Mouse (Mus musculus) neutrophil, adult 5-6 weeks (primary cell): ENCODE data around the gene D830030K20Rik. TPM values are rescaled to one million over a fixed set of nuclear protein-coding genes. Genes with fewer than 3 reads are reported as not detected.
"Not testable (repeated sequence)": the region's sequence is repeated elsewhere in the genome, so short reads cannot be mapped to it uniquely, and the experiment has no call there.

Experiments used
- ATAC-seq: fragments of 151-379, 151-347 bp; 2 replicates; pipeline ENCODE4 v1.8.0; 2017; ENCODE audit warnings: mild to moderate bottlenecking, moderate TSS enrichment; ENCODE audit not compliant: insufficient number of reproducible peaks, poor library complexity, low FRiP score, severe bottlenecking; ENCODE audit errors: extremely low read depth
- total RNA-seq: library from RNA; stranded (forward); fragments of 200-1000 nt; gene quantifications from 2 replicates; pipeline ENCODE4 v1.2.3, GENCODE M21; 2017

D830030K20Rik gene
- not detected in 2 replicates for total RNA-seq

DNA sequence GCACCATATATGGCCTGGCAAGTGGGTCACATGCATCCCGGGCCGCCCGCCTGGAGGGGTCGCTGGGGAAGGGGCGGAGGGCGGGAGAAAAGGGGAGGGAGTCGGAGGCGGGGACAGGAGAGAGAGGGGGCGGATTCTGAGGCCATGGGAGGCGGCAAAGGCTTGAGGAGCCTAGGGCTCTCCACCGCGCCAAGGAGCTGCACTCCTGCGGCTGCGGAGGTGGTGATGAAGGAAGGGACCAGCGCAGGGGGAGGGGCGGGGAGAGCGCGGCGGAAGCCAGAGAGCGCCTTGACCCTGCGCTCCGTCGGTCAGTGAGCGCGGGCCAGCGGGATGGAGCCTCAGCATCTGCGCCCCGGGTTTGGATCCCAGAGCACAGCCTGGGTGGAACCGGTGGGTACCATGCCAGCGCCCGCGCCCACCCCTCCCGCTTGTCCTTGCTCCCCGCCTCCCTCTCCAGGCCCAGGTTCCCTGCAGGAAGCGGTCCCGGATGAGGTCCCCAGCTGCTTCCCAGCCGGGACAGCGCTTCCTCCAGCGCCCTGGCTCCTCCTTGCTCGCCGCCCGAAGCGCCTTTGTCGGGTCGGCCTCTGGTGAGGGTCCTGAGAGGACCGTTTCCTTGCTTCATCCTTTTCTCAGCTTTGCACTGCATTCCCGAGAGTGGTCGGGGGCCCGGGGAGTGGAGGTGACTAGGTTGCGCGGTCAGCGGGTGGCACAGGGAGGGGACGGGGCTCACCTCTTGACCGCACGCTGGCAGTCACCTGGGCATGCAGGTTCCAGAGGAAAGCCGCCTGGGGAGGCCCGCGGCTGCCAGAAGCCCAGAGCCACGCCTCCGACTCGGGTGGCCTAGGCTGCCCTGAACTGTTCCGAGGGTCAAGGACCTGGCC is at the start of gene D830030K20Rik:
TSS of gene D830030K20Rik (plus strand) at position 217 of the 881 bp plus-strand sequence.
- not testable (repeated sequence) for ATAC-seq

DNA sequence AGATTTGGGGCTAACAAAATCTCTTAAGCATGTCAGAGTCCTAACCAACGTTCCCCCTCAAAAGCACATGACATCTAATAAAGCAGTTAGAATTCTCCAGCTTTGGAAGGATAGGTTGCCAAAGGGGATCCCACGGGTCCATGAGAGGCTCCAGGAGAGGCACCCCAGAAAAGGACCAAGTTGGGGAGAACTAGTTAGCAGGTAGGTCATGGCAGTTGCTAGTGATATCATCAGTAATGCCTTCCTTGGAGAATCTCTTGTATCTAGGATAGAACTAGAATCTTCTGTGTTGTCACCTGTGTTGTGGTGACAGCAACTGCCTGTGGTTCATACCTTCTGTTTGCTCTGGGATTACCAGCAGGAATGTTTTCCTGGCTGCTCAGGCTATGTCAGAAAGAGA is 20.3 kb upstream of the D830030K20Rik start, which contains the start of gene Gm5795:
TSS of gene Gm5795 (plus strand) at position 301 of the 400 bp plus-strand sequence.
- ATAC-seq = not testable (repeated sequence)

DNA sequence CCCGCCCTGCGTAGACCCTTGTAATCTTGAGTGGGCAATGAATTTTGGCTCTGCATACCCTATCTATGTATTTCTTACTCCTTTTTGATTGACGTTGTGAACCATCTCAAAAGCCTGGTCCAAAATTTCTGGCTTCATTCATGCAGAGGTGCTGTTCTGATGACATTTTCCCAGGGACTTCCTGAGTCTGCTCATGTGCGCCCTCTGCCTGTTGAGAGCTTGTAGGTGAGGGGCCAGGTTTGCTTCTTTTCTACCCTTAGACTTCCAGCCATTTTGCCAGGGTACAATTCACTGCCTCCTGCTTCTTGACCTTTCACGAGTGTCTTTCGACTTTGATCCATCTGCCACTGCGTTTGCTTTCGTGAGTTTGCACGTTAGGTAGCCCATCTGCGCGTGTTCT is 1.1 kb downstream of the D830030K20Rik start:
- ATAC-seq = not testable (repeated sequence)

DNA sequence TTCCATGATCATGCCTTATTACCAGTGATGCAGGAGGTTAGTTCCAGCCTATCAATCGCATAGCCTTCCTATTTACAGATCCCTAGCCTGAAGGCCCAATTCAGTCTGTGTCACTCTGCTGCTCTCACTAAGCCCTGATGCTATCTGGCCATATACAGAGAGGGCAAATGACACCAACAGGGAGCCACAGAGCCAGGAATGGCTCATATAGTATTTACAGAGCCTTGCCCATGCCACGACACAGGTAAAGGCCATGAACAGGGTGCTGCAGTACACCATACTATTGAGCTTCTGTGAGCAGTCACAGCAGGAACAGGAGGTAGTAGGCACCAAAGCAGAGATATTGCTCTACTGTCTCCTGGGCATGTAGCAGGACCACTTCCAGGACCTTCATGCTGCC is 54.2 kb downstream of the D830030K20Rik start:
- ATAC-seq = not testable (repeated sequence)

Other genes with a start within 250 kb of the D830030K20Rik start
- 0.49 TPM in 1 of 2 replicates, not detected in the other for gene Gm2888, start 178.5 kb upstream of the D830030K20Rik start, total RNA-seq
- not detected in 2 replicates for gene Gm2897, start 159.2 kb upstream of the D830030K20Rik start, total RNA-seq
- not detected in 2 replicates for gene Gm10340, start 74.5 kb upstream of the D830030K20Rik start, total RNA-seq
- not detected in 2 replicates for gene Gm5795, start 20.2 kb upstream of the D830030K20Rik start, total RNA-seq
- gene Gm2956, start 124.1 kb downstream of the D830030K20Rik start, total RNA-seq = not detected in 2 replicates
- not detected in 2 replicates for gene Gm10413, start 186.6 kb downstream of the D830030K20Rik start, total RNA-seq
- gene Gm10409, start 204.1 kb downstream of the D830030K20Rik start, total RNA-seq = not detected in 2 replicates
- not detected in 2 replicates for gene Gm3005, start 219.6 kb downstream of the D830030K20Rik start, total RNA-seq
- gene Gm10408, start 240.9 kb downstream of the D830030K20Rik start, total RNA-seq = not detected in 2 replicates